Mouse (Mus musculus): ENCODE measurements at regions not wholly inside any gene's neighbourhood (a gene's known extent, or its start where the extent isn't known, plus 50 kb on each side); places are given as distances from the start of the nearest gene placed in this dataset.

GRCm38 (mm10) chr9:94219116-94219515 is 318.8 kb downstream of the 1190002N15Rik start:
- TF ChIP-seq CTCF (IDR thresholded peaks at IDR 0.05; ENCODE audit: insufficient read depth, low read length) (no peak), POLR2A (IDR thresholded peaks at IDR 0.05; ENCODE audit: borderline replicate concordance, extremely low read depth, low read depth, low read length) (no peak)
